Mouse (Mus musculus): ENCODE data around the gene Camk1d.

GRCm38 (mm10) chr2:5713325-5714210 is 747 bp downstream of the Camk1d start:
- TF ChIP-seq CTCF (IDR thresholded peaks at IDR 0.05; ENCODE audit: low read depth, low read length) = no peak
- TF ChIP-seq POLR2A (IDR thresholded peaks at IDR 0.05; ENCODE audit: extremely low read depth, insufficient read depth, low read length) = no peak
